Mouse (Mus musculus) frontal cortex, adult (tissue): ENCODE measurements around the gene Cnot3.

Source experiments
- ATAC-seq: cut with Nextera tagmentation; 2 replicates; pipeline ENCODE4 v1.9.2; 2017; ENCODE audit warnings: mild to moderate bottlenecking, moderate library complexity, mixed read lengths; ENCODE audit not compliant: low TSS enrichment

The Cnot3 gene

DNA sequence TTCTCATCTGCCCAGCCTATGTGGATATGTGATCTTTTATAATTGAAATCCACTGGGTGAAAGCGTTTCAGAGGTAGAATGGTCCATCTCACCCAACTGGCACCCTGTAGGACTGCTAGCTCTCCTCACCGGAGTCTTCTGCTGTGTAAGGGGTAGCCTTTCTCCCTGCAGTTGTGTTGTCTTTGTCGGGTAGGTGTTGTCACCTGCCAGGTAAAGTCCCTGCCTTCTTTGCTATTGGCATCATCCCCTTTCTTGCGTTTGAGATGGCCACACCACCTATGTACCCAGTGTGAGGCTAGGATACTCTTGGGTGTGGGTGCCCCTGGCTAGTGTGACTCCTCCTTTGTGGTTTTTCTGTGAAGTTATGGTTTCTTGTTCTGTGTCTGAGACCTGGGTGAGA lies 1.6 kb downstream of the Cnot3 start:
- no peak for ATAC-seq

DNA sequence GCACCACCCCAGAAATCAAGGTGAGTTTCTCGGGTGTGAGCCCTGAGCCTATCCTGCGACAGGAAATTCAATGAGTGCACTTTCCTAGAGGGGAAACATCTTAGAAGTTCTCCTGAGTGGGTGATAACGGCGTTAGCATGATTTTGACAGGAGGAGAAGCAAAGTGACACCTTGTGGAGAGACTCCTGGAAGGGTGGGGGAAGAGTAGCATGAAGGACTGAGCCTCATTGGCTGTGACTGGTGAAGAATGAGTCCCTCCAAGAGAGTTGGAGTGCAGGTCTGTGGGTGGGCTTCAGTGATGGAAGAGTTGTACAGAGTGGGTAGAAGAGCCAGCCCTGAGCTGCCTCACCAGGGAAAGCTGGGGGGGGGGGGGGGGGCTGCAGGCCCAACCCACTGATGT lies 11.9 kb downstream of the Cnot3 start:
- peak; percentile 31; the same call in 1 of the 2 replicates for ATAC-seq

GRCm38 (mm10) chr7:3658578-3658977 lies 13.5 kb downstream of the Cnot3 start:
- ATAC-seq: no peak

- ATAC-seq: peak; percentile 1; the same call in 1 of the 2 replicates
Observed at GRCm38 (mm10) chr7:3664524-3665214, 19.6 kb downstream of the Cnot3 start.

GRCm38 (mm10) chr7:3665215-3666114 lies 20.4 kb downstream of the Cnot3 start, which contains the start of gene Leng1:
TSS of gene Leng1 (minus strand) at chr7:3665840.
- peak; percentile 96 for ATAC-seq

GRCm38 (mm10) chr7:3666921-3667391 lies 21.9 kb downstream of the Cnot3 start:
- no peak for ATAC-seq

GRCm38 (mm10) chr7:3674507-3675227 lies 29.6 kb downstream of the Cnot3 start:
- peak; percentile 91; the same call in 1 of the 2 replicates for ATAC-seq

DNA sequence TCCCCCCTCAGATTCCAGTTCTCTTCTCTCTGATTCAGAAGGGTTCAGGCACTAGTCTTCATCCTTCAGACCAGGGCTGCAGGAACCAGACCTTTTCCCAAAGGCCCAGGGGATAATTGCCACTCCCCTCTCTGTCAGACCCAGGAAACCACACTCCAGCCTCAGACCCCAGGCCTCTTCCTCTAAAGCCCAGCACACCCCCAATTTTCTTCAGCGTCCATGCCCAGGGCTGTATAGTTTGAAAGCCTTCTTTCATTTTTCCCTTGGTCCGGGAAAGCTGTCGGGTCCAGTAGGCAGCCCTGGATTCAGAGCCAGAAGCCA lies 30.1 kb downstream of the Cnot3 start:
- ATAC-seq: 0 out of 2 replicates have a peak, but pooled peaks have one; percentile 4

GRCm38 (mm10) chr7:3676371-3676770 lies 31.3 kb downstream of the Cnot3 start:
- ATAC-seq: no peak

- ATAC-seq: no peak
Observed at GRCm38 (mm10) chr7:3677342-3677741, 32.3 kb downstream of the Cnot3 start, which contains the start of gene Tmc4. TSS of gene Tmc4 (minus strand) at chr7:3677553.

- 0 out of 2 replicates have a peak, but pooled peaks have one; percentile 34 for ATAC-seq
Observed at GRCm38 (mm10) chr7:3683908-3684550, 39.0 kb downstream of the Cnot3 start.

DNA sequence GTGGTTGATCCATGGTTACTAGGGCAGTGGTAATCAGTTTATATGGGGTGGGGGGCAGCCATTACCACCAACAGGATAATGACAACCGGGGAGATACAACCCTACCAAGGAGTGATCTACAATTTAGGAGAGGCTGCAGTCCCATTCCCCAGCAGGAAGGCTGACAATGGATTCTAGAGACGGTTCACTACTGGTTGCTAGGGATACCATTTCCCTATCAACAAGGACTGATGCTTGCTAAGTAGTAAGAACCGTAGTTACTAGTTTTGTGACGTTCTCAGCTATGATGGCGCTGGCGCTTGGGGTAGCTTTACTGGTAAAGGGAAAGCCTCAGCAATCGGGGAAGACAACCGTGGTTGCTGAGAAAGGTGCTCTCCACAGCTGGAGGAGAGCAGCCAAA lies 39.6 kb downstream of the Cnot3 start:
- ATAC-seq: no peak

DNA sequence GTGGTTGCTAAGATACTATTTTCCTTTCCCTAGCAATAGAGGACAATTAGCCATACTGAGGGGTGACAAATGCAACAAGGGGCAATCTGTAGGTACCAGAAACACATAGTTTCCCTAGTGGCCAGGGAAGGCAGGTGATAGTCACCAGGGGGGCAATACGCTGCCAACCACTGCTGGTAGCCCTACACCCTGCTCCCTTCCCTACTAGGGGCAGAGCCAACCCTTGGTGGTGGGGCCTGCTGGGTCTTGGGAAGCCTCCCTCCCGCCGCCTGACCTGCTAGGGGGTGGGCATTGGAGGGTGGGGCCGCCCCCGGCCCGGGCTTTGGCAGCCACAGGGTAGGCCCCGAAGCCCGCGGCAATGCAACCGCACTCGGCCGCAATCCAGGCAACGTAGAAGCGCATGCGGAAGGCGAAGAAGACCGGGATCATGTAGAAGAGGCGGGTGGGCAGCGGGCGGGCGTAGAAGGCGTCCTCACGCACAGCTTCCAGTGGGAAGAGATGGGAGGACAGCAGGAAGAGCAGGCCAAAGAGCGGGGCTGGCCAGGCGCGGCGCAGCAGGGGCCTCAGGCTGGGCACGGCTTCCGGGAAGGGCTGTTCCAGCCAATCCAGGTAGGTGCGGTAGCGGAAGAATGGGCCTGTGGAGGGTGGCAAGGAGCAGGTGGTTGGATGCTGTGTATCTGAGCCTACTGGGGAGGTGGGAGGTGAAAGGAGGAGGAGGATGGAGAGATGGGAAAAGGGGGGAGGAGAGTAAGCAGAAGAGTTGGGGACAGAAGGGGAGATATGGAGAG lies 40.5 kb downstream of the Cnot3 start:
- ATAC-seq: no peak

- ATAC-seq: no peak
Observed at GRCm38 (mm10) chr7:3691919-3692318, 46.9 kb downstream of the Cnot3 start.

- no peak; the same call in 1 of the 2 replicates for ATAC-seq
Observed at GRCm38 (mm10) chr7:3692382-3692986, 47.4 kb downstream of the Cnot3 start, which contains the start of gene Tsen34. TSS of gene Tsen34 (plus strand) at chr7:3692863.

GRCm38 (mm10) chr7:3692987-3693808 lies 48.1 kb downstream of the Cnot3 start, which contains the start of gene Mboat7:
TSS of gene Mboat7 (minus strand) at chr7:3693523.
- ATAC-seq: peak; percentile 87

DNA sequence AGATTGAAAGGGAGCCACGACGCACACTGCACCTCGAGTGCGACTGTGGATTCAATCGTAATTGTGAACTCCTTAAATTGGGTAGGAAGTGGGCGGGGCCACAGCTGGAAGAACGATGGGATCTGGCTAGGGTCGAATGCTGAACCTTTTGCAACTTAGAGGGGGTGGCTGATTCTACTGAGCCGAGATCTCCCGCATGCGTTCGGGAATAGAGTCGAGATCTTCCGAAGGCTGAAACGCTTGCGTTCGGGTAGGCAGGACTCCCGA lies 48.7 kb downstream of the Cnot3 start:
- no peak for ATAC-seq

GRCm38 (mm10) chr7:3694076-3694948 lies 49.2 kb downstream of the Cnot3 start:
- ATAC-seq: no peak
